Mouse (Mus musculus): ENCODE measurements around the gene Cops3.

DNA sequence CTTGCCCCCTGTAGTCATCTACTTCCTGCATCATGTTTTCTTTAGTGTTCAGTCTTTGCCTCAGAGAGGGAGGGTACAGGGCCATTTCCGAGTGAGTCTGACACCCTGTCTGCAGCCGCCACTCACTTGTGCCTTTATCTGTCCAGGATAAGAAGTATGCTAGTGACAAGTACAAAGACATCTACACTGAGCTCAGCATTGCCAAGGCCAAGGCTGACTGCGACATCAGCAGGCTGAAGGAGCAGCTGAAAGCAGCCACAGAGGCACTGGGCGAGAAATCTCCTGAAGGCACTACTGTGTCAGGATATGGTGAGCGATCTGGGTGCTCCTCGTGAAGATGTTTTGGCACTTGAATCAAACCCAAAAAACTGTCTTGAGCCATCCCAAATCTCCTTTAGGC is 69.9 kb downstream of the Cops3 start:
- TF ChIP-seq POLR2A (IDR thresholded peaks at IDR 0.05; ENCODE audit: extremely low read depth, insufficient read depth, low read length), result no peak
- no peak for TF ChIP-seq CTCF (IDR thresholded peaks at IDR 0.05; ENCODE audit: low read depth, low read length)
